Mouse (Mus musculus) liver, adult 2 months (tissue): ENCODE data around the gene Eps8l2.

ENCODE experiments used
- CTCF ChIP-seq: fragments of 200-500 bp; IDR thresholded peaks from 2 replicates; pipeline ENCODE4 v1.5.1; 2011; ENCODE audit warnings: low read depth, low read length, control low read depth
- POLR2A ChIP-seq: fragments of 200-500 bp; IDR thresholded peaks from 2 replicates; pipeline ENCODE4 v1.6.1; 2011; ENCODE audit warnings: low read length, control low read depth; ENCODE audit not compliant: insufficient read depth; ENCODE audit errors: extremely low read depth

GRCm38 (mm10) chr7:141319446-141319845 lies 19.2 kb upstream of the Eps8l2 start:
- TF ChIP-seq POLR2A: no peak
- no peak for TF ChIP-seq CTCF
